Mouse (Mus musculus): ENCODE data around the gene Abcf2. TPM values are rescaled to one million over a fixed set of nuclear protein-coding genes. Genes with fewer than 3 reads are reported as not detected.

The Abcf2 gene
- polyA plus RNA-seq, 3 experiments from 2014 or later: 52.1 to 67.7 (median 61.3) TPM

DNA sequence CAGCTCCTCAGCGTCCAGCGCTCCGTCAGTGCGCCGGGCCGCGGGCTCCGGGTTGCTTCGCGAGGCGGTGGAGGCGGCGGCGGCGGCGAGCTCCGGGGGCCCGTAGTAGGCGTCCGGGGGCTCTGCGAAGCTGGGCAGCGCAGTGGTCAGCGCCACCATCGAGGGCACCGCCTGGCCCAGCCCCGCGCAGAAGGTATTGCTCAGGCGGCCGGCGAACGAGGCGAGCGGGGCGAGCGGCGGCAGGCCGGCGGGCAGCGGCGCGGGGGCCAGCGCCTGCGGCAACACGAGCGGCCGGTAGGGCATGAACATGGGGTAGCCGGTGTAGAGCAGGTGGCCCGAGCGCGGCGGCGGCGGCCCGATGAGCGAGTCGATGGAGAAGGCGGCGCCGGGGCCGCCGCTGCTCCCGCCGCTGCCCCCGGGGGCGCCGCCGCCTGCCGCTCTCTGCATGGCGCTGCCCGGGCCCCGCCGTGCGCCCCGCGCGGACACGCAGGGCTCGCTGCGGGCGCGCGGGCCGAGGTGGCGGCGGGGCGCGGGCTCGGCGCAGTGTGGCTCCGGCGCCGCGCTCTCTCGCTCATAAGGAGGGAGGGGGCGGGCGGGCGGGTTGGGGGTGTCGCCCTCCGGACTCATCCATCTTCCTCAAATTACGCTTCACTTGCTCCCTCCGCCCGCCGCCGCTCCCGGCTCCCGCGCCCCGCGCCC is 50.9 kb downstream of the Abcf2 start:
- no peak for ATAC-seq

DNA sequence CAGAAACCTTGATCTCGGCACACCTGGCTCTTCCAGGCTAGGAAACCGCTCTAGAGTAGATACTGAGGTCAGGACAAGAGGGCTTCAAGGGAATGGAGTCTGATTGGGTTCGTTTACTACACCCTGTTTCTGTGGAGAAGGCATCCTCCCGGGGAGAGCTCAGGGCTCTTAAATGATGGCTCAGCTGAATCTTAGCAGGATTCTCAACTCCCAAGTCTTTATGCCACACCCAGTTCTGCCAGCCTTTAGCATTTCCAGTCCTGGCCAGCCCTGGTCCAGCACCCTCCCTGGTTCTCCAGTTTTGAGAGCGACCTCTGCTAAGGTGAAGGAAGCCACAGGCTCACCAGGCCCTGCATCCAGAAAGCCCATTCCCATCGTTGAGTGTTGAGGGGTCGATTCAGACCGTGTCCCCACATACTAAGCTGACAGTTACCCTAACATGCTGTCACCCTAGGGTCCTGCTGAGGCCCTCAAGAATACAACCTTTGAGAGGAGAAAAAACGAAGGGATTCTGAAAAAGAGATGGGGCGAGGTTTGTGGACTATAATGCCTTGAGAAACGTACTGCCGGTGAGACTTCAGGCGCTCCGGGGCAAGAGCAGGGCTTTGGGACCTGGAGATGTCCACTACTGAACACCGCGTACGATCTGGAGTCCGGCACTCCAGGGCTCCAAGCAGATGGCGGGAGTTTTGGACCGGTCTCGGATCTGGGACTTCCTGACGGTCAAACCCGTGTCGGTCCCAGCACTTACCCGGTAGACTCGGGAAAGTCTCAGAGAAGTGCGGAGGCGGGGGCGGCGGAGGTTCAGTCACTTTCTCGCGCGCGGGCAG is 51.7 kb downstream of the Abcf2 start:
- no peak for ATAC-seq

DNA sequence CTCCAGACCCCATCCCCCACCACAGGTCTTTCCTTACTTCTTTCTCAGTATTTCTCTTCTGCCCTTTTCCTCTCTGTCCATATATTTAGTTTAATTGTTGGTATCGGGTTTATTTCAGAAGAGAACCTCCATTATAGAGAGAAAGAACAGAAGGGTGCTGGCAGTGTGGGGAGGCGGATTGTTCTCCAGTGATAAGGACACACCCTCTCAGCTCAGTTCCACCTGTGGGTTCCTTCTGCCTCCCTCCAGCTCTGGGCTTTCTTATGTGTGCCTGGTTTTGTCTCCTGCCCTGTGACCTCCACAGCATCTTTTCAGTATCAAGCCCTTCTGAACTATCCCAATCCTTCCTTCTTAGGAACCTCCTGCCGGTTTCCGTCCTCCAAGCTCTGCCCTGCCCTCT is 52.7 kb downstream of the Abcf2 start:
- ATAC-seq: no peak

- ATAC-seq: no peak
Observed at GRCm38 (mm10) chr5:24523806-24524205, 53.5 kb downstream of the Abcf2 start.

DNA sequence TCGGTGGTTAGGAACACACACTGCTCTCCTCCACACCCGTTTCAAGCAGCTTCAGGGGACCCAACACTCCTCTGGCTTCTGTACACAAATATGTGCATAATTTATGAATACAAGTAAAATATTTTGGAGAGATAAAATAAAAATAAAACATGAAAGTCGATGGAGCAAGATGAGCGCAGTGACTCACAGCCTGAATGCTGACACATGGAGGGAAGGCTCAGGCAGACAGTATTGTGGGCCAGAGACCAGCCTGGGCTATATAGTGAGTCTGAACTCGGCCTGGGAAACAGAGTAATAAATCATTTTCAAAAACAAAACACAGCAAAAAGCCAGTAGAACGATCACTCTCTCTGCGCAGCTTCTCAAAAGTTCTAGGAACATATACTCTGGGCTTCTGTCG is 55.9 kb downstream of the Abcf2 start:
- ATAC-seq: no peak

Other genes with a start within 250 kb of the Abcf2 start
- under 1 TPM in 2 of 3 experiments, not detected in 1; 0.38 to 0.47 TPM for gene Kcnh2, start 225.9 kb downstream of the Abcf2 start, polyA plus RNA-seq (2017; shearing (Covaris generic))
- gene Nos3, start 212.7 kb downstream of the Abcf2 start, polyA plus RNA-seq (2017; shearing (Covaris generic)): under 1 TPM in 2 of 3 experiments, not detected in 1; 0.08 to 0.17 TPM
- gene Atg9b, start 185.3 kb downstream of the Abcf2 start, polyA plus RNA-seq (2017; shearing (Covaris generic)): 1 to 10 TPM; 1.1 to 1.7 (median 1.4) TPM
- 10 to 100 TPM; 15.5 to 26.5 (median 20.9) TPM for gene Abcb8, start 183.8 kb downstream of the Abcf2 start, polyA plus RNA-seq (2017; shearing (Covaris generic))
- gene Asic3, start 164.1 kb downstream of the Abcf2 start, polyA plus RNA-seq (2017; shearing (Covaris generic)): not detected
- gene Cdk5, start 153.9 kb downstream of the Abcf2 start, polyA plus RNA-seq (2017; shearing (Covaris generic)): 10 to 100 TPM; 47.6 to 66.2 (median 62.8) TPM
- gene Slc4a2, start 153.6 kb downstream of the Abcf2 start, polyA plus RNA-seq (2017; shearing (Covaris generic)): 10 to 100 TPM; 11.4 to 17.1 (median 12.4) TPM
- gene Fastk, start 132.2 kb downstream of the Abcf2 start, polyA plus RNA-seq (2017; shearing (Covaris generic)): 10 to 100 TPM; 32.1 to 63.3 (median 63.0) TPM
- 10 to 100 TPM; 50.9 to 68.9 (median 59.0) TPM for gene Tmub1, start 129.6 kb downstream of the Abcf2 start, polyA plus RNA-seq (2017; shearing (Covaris generic))
- 1 to 10 TPM; 5.4 to 9.7 (median 7.5) TPM for gene Agap3, start 125.3 kb downstream of the Abcf2 start, polyA plus RNA-seq (2017; shearing (Covaris generic))
- under 1 TPM in 1 of 3 experiments, not detected in 2; 0.16 TPM for gene Gbx1, start 50.3 kb downstream of the Abcf2 start, polyA plus RNA-seq (2017; shearing (Covaris generic))
- not detected for gene Asb10, start 36.5 kb downstream of the Abcf2 start, polyA plus RNA-seq (2017; shearing (Covaris generic))
- not detected for gene 4931409K22Rik, start 20.7 kb downstream of the Abcf2 start, polyA plus RNA-seq (2017; shearing (Covaris generic))
- 10 to 100 TPM in 2 of 3 experiments, 1 to 10 TPM in 1; 8.5 to 12.9 (median 10.0) TPM for gene Chpf2, start 9.3 kb upstream of the Abcf2 start, polyA plus RNA-seq (2017; shearing (Covaris generic))
- gene Smarcd3, start 46.9 kb upstream of the Abcf2 start, polyA plus RNA-seq (2017; shearing (Covaris generic)): 1 to 10 TPM in 1 of 3 experiments, under 1 TPM in 2; 0.50 to 1.9 (median 0.69) TPM
- 10 to 100 TPM; 63.3 to 79.7 (median 76.0) TPM for gene Nub1, start 108.1 kb upstream of the Abcf2 start, polyA plus RNA-seq (2017; shearing (Covaris generic))
- under 1 TPM in 2 of 3 experiments, not detected in 1; 0.23 to 0.80 TPM for gene Wdr86, start 153.3 kb upstream of the Abcf2 start, polyA plus RNA-seq (2017; shearing (Covaris generic))
- gene Crygn, start 180.5 kb upstream of the Abcf2 start, polyA plus RNA-seq (2017; shearing (Covaris generic)): 1 to 10 TPM in 1 of 3 experiments, not detected in 2; 3.2 TPM

All from inflammation-experienced regulatory T-cells, adult 6 months (primary cell).